Mouse (Mus musculus) small intestine, adult 2 months (tissue): Measurements from ENCODE around the gene Cmah.

ENCODE experiments used
- CTCF ChIP-seq: fragments of 200-500 bp; IDR thresholded peaks from 2 replicates; pipeline ENCODE4 v1.5.1; 2012; ENCODE audit warnings: low read depth, mild to moderate bottlenecking, control low read depth, inconsistent platforms, low read length, moderate library complexity, mixed read lengths; ENCODE audit not compliant: insufficient replicate concordance, insufficient read length; ENCODE audit errors: extremely low read depth
- POLR2A ChIP-seq: fragments of 200-500 bp; IDR thresholded peaks from 2 replicates; pipeline ENCODE4 v1.6.1; 2012; ENCODE audit warnings: low read depth, mild to moderate bottlenecking, control low read depth, inconsistent platforms, low read length, moderate library complexity

DNA sequence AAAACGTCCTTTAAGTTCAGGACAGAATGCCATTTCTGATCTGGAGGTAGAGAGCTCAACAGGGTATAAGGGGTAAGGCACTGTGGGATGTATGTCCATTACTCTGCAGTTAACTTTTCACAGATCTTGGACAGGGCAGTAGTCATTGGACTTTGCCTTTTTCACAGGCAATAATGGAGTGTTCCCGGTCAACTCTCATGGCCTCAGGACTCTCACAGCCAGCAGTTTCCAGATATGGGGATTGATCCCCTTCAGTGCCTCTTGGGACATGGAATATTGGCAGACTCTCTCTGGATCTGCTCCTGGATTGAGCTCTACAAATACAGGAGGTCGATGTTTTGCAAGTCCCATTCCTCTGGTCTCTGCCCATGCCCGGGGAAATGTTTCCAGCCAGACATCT is 2.9 kb downstream of the Cmah start:
- TF ChIP-seq CTCF (no peak), POLR2A (no peak)
